Mouse (Mus musculus) CH12.LX (cell line): ENCODE measurements around the gene Zfp708. TPM values are rescaled to one million over a fixed set of nuclear protein-coding genes. Genes with fewer than 3 reads are reported as not detected.
"Not testable (repeated sequence)": the region's sequence is repeated elsewhere in the genome, so short reads cannot be mapped to it uniquely, and the experiment has no call there.

Experiments used
- DNase-seq: peaks from one replicate; pipeline ENCODE4 v3.0.0-alpha.2; 2013; ENCODE audit errors: extremely low read depth
- H3K27ac ChIP-seq: 2 replicates; pipeline ENCODE4 v1.5.1; 2012; ENCODE audit warnings: low read depth, mild to moderate bottlenecking, control low read depth, moderate library complexity; ENCODE audit not compliant: insufficient read depth
- H3K27me3 ChIP-seq: replicated peaks from 2 replicates; pipeline ENCODE3; 2012; ENCODE audit warnings: inconsistent platforms
- H3K36me3 ChIP-seq, 2 experiments: replicated peaks in 1 of 2; 2 replicates each; pipeline versions ENCODE3 to v1.6.1; 2012; ENCODE audit warnings: inconsistent platforms in 1 of 2, low read length in 1 of 2, mild to moderate bottlenecking in 1 of 2, mixed read lengths in 1 of 2, moderate library complexity in 1 of 2; ENCODE audit not compliant: control insufficient read depth in 1 of 2, insufficient read depth in 1 of 2
- H3K4me1 ChIP-seq, 2 experiments: 2 replicates each; pipeline ENCODE4 v1.6.1; 2012; ENCODE audit warnings: inconsistent platforms in 1 of 2, moderate library complexity in 1 of 2; ENCODE audit not compliant: insufficient read depth in 2 of 2, control insufficient read depth in 1 of 2
- H3K4me2 ChIP-seq: 2 replicates; pipeline ENCODE4 v1.6.1; 2012; ENCODE audit warnings: low read depth, mild to moderate bottlenecking, control low read depth; ENCODE audit not compliant: poor library complexity, insufficient read depth, severe bottlenecking
- H3K4me3 ChIP-seq, 3 experiments: fragments of 150-350 bp in 1 of 3; sonication (generic) in 1 of 3; replicated peaks in 1 of 3; 2 replicates each; pipeline versions ENCODE3 to v1.5.1; 2011 to 2012; ENCODE audit warnings: low read depth in 2 of 3, low read length in 2 of 3, mild to moderate bottlenecking in 2 of 3, moderate library complexity in 2 of 3, control low read depth in 1 of 3, improper control_type of control experiment in 1 of 3, inconsistent platforms in 1 of 3, mixed read lengths in 1 of 3; ENCODE audit not compliant: poor library complexity in 1 of 3
- H3K79me2 ChIP-seq: replicated peaks from 2 replicates; pipeline ENCODE4 v1.6.1; 2012; ENCODE audit warnings: mild to moderate bottlenecking, moderate library complexity; ENCODE audit not compliant: control insufficient read depth, poor library complexity, insufficient read depth, severe bottlenecking; ENCODE audit errors: extremely low read depth
- H3K9ac ChIP-seq: 2 replicates; pipeline ENCODE4 v1.6.1; 2012; ENCODE audit warnings: low read depth, mild to moderate bottlenecking, control low read depth, moderate library complexity; ENCODE audit not compliant: insufficient read depth
- H3K9me3 ChIP-seq: replicated peaks from 2 replicates; pipeline ENCODE3; 2012; ENCODE audit warnings: low read length, inconsistent platforms, mixed read lengths
- BHLHE40 ChIP-seq: IDR thresholded peaks from 2 replicates; pipeline ENCODE4 v1.6.1; 2011; ENCODE audit warnings: mild to moderate bottlenecking, low read depth, low read length, improper control_type of control experiment
- CHD1 ChIP-seq: IDR thresholded peaks from 2 replicates; pipeline ENCODE4 v1.6.1; 2012; ENCODE audit warnings: low read depth, low read length, improper control_type of control experiment, inconsistent platforms
- CTCF ChIP-seq, 2 experiments: IDR thresholded peaks in 1 of 2; conservative IDR thresholded peaks in 1 of 2; 2 replicates each; pipeline ENCODE4 v1.5.1; 2011 to 2012; ENCODE audit warnings: low read depth in 2 of 2, low read length in 2 of 2, improper control_type of control experiment in 1 of 2, inconsistent platforms in 1 of 2, mild to moderate bottlenecking in 1 of 2, moderate library complexity in 1 of 2
- ELF1 ChIP-seq: IDR thresholded peaks from 2 replicates; pipeline ENCODE4 v1.6.1; 2014; ENCODE audit warnings: low read depth, mild to moderate bottlenecking, inconsistent platforms, low read length, improper control_type of control experiment
- ETS1 ChIP-seq: conservative IDR thresholded peaks from 2 replicates; pipeline ENCODE4 v1.6.1; 2012; ENCODE audit warnings: low read depth, mild to moderate bottlenecking, inconsistent platforms, low read length, improper control_type of control experiment, moderate library complexity
- GABPA ChIP-seq: IDR thresholded peaks from 2 replicates; pipeline ENCODE4 v1.6.1; 2012; ENCODE audit warnings: low read depth, low read length, improper control_type of control experiment, inconsistent platforms; ENCODE audit not compliant: insufficient replicate concordance
- HCFC1 ChIP-seq: IDR thresholded peaks from 2 replicates; pipeline ENCODE4 v1.6.1; 2012; ENCODE audit warnings: low read depth, mild to moderate bottlenecking, inconsistent platforms, low read length, improper control_type of control experiment
- JUND ChIP-seq: conservative IDR thresholded peaks from 2 replicates; pipeline ENCODE4 v1.6.1; 2011; ENCODE audit warnings: low read depth, low read length, improper control_type of control experiment
- KAT2A ChIP-seq: IDR thresholded peaks from 2 replicates; pipeline ENCODE4 v1.6.1; 2012; ENCODE audit warnings: low read length, improper control_type of control experiment, inconsistent platforms; ENCODE audit not compliant: insufficient replicate concordance
- MAFK ChIP-seq: IDR thresholded peaks from 2 replicates; pipeline ENCODE4 v1.6.1; 2011; ENCODE audit warnings: low read length, improper control_type of control experiment; ENCODE audit not compliant: insufficient replicate concordance
- MAX ChIP-seq: IDR thresholded peaks from 2 replicates; pipeline ENCODE4 v1.6.1; 2011; ENCODE audit warnings: low read length, improper control_type of control experiment
- MAZ ChIP-seq: IDR thresholded peaks from 2 replicates; pipeline ENCODE4 v1.6.1; 2012; ENCODE audit warnings: low read depth, mild to moderate bottlenecking, inconsistent platforms, low read length, improper control_type of control experiment, moderate library complexity
- MEF2A ChIP-seq: IDR thresholded peaks from 2 replicates; pipeline ENCODE4 v1.6.1; 2014; ENCODE audit warnings: low read depth, mild to moderate bottlenecking, inconsistent platforms, low read length, improper control_type of control experiment, borderline replicate concordance
- MXI1 ChIP-seq: IDR thresholded peaks from 2 replicates; pipeline ENCODE4 v1.6.1; 2011; ENCODE audit warnings: mild to moderate bottlenecking, low read depth, low read length, improper control_type of control experiment
- MYC ChIP-seq: IDR thresholded peaks from 2 replicates; pipeline ENCODE4 v1.6.1; 2011; ENCODE audit warnings: low read depth, mild to moderate bottlenecking, improper control_type of control experiment, low read length
- NELFE ChIP-seq: IDR thresholded peaks from 2 replicates; pipeline ENCODE4 v1.6.1; 2011; ENCODE audit warnings: low read depth, low read length, improper control_type of control experiment
- NRF1 ChIP-seq: IDR thresholded peaks from 2 replicates; pipeline ENCODE4 v1.6.1; 2014; ENCODE audit warnings: low read depth, mild to moderate bottlenecking, inconsistent platforms, low read length, improper control_type of control experiment, moderate library complexity
- POLR2A ChIP-seq: IDR thresholded peaks from 2 replicates; pipeline ENCODE4 v1.6.1; 2011; ENCODE audit warnings: low read depth, mild to moderate bottlenecking, improper control_type of control experiment, low read length
- POLR2AphosphoS2 ChIP-seq: IDR thresholded peaks from 2 replicates; pipeline ENCODE4 v1.6.1; 2011; ENCODE audit warnings: low read depth, low read length, improper control_type of control experiment
- RAD21 ChIP-seq: IDR thresholded peaks from 2 replicates; pipeline ENCODE4 v1.6.1; 2011; ENCODE audit warnings: low read depth, mild to moderate bottlenecking, low read length, improper control_type of control experiment, moderate library complexity
- RCOR1 ChIP-seq: conservative IDR thresholded peaks from 2 replicates; pipeline ENCODE4 v1.6.1; 2012; ENCODE audit warnings: low read depth, mild to moderate bottlenecking, inconsistent platforms, low read length, improper control_type of control experiment
- SIN3A ChIP-seq: IDR thresholded peaks from 2 replicates; pipeline ENCODE4 v1.6.1; 2012; ENCODE audit warnings: low read length, improper control_type of control experiment, inconsistent platforms
- SMC3 ChIP-seq: IDR thresholded peaks from 2 replicates; pipeline ENCODE4 v1.6.1; 2011; ENCODE audit warnings: low read depth, low read length, improper control_type of control experiment
- TBP ChIP-seq: conservative IDR thresholded peaks from 2 replicates; pipeline ENCODE4 v1.6.1; 2011; ENCODE audit warnings: low read depth, low read length, improper control_type of control experiment
- TCF12 ChIP-seq: IDR thresholded peaks from 2 replicates; pipeline ENCODE4 v1.6.1; 2014; ENCODE audit warnings: low read depth, mild to moderate bottlenecking, inconsistent platforms, low read length, improper control_type of control experiment
- ZC3H11A ChIP-seq: IDR thresholded peaks from 2 replicates; pipeline ENCODE4 v1.6.1; 2012; ENCODE audit warnings: low read depth, mild to moderate bottlenecking, inconsistent platforms, low read length, improper control_type of control experiment
- ZMIZ1 ChIP-seq: IDR thresholded peaks from 2 replicates; pipeline ENCODE4 v1.6.1; 2012; ENCODE audit warnings: low read depth, mild to moderate bottlenecking, inconsistent platforms, low read length, improper control_type of control experiment
- dilution Hi-C: fragments of 300-500 bp; cut with MboI; formaldehyde crosslinking; loops from 2 replicates; pipeline ENCODE4 v1.14.3; 2020; ENCODE audit warnings: low sequenced_read_pairs; ENCODE audit not compliant: extremely low pct_unique_long_range_greater_than_20kb, extremely low pct_ligation_motif_present
- in situ Hi-C: fragments of 300-500 bp; cut with MboI; formaldehyde crosslinking; loops from 3 replicates; pipeline ENCODE4 v1.14.3; 2019; ENCODE audit warnings: low sequenced_read_pairs, low pct_ligation_motif_present, low pct_unique_long_range_greater_than_20kb, mixed read lengths
- polyA plus RNA-seq: library from polyadenylated mRNA; unstranded; fragments of >175 nt; gene quantifications from 2 replicates; pipeline ENCODE4 v1.2.1, GENCODE M21; 2012; ENCODE audit warnings: low read depth; ENCODE audit not compliant: insufficient read length
- total RNA-seq, 2 experiments: library from RNA; depleted of rRNA; stranded (reverse); fragments of 300-350 nt in 1 of 2; fragments of >200 nt in 1 of 2; gene quantifications; 2 replicates each; pipeline ENCODE4 v1.2.3; 2012 to 2014

The Zfp708 gene
- 0.81 and 1.1 TPM in 2 replicates for total RNA-seq (2012; rRNA removed)
- 3.4 and 4.2 TPM in 2 replicates for total RNA-seq (2014; rRNA removed)
- 1.1 and 1.2 TPM in 2 replicates for polyA plus RNA-seq

DNA sequence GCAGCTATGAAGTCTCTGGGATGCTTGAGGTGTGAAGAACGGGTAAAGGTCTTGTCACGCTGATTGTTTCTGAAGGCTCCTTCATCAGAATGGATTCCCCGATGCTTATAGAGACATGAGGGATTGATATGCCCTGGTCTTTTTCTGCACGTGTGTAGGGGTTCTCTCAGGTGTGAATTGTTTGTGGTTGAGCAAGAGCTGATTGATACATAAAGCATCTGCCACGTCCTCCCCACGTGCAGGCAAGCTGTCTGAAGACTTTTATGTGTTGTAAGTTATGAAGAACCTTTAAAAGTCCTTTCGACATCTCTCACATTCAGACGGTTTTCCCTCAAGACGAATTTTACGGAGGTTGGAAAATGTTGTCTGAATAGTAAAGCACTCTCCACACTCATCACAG lies at the start of gene Zfp708:
Gene Zfp708, minus strand, starts transcription at position 101 of the 400 bp plus-strand sequence.
- Histone ChIP-seq H3K9ac (no peak within 1 kb of the TSS), H3K4me3 (no peak within 1 kb of the TSS), H3K4me2 (no peak within 1 kb of the TSS), H3K79me2 (no peaks in the 10 kb centered on the region), H3K9me3 (no peaks in the 10 kb centered on the region), H3K4me1 (no peaks in the 10 kb centered on the region), H3K36me3 (peaks cover 15 to 50% of the 10 kb centered on the region in 2 experiments), H3K27ac (no peak within 1 kb of the TSS), H3K27me3 (no peaks in the 10 kb centered on the region)
- dilution Hi-C loops (no loop called here), in situ Hi-C loops (no loop called here)
- no peak for DNase-seq
- TF ChIP-seq SIN3A (no peak), RAD21 (no peak), BHLHE40 (no peak), SMC3 (no peak), MYC (no peak), ELF1 (no peak), MEF2A (no peak), CHD1 (no peak), POLR2AphosphoS2 (no peak), MAZ (no peak), NRF1 (no peak), MAFK (no peak)

DNA sequence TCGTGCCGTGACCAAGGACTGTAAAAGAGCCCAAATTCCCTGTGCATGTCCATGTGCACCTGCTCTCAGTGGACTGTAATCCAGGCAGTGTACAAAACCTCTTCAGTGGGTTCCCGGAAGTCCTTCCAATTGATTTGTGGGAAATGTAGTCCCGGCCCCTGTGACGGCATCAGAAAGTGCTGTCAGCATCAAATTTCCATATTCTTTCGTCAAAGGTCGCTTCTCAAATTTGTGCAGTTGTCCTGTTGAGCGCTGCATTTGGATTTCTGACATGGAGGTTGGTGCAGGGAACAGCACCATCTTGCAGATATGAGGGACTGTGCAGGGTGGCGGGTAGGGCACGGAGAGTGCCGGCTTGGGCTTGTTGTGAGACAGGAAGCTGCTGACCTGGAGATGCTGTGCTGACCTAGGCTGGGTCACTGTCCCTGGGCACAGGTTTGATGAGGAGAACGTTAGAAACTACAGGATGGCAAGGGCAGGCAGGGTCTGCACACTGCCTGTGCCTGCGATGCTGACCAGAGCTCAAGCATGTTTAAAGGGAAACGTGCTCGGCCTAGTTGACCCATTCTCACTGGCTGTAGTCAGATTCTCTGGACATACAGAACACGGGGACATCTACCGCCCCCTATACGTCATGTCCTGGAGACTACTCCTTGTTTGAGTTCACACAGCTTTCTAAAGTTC lies 30.4 kb upstream of the Zfp708 start:
- Histone ChIP-seq H3K4me3 (peak overlapping the region; percentile 82 to 85 (median 84)), H3K9me3 (no peaks in the 10 kb centered on the region), H3K36me3 (no peaks in the 10 kb centered on the region), H3K27me3 (no peaks in the 10 kb centered on the region), H3K9ac (peak overlapping the region; percentile 19), H3K4me1 (peaks cover 0 to 11% of the 10 kb centered on the region in 2 experiments; a peak in 1 of 4 replicates), H3K4me2 (peak overlapping the region; percentile 1; the same call in 1 of the 2 replicates), H3K27ac (peak overlapping the region; percentile 22), H3K79me2 (no peaks in the 10 kb centered on the region)
- TF ChIP-seq MEF2A = peak; percentile 39; the same call in 1 of the 2 replicates
- no peak for TF ChIP-seq JUND
- TF ChIP-seq POLR2A = peak; percentile 62
- TF ChIP-seq MAFK = no peak
- TF ChIP-seq KAT2A = peak; percentile 90; the same call in 1 of the 2 replicates
- TF ChIP-seq MYC = peak; percentile 59
- peak; percentile 52 for TF ChIP-seq TCF12
- peak; percentile 91 for TF ChIP-seq ELF1
- TF ChIP-seq MXI1 = no peak
- no peak for TF ChIP-seq TBP
- no peak for TF ChIP-seq ZMIZ1
- peak; percentile 97 for TF ChIP-seq HCFC1
- TF ChIP-seq RCOR1 = no peak
- no peak for TF ChIP-seq ETS1
- TF ChIP-seq NELFE = no peak; the same call in 1 of the 2 replicates
- TF ChIP-seq MAX = no peak
- no peak for TF ChIP-seq NRF1
- peak in 1 of 2 experiments; percentile 42; a peak in 2 of 4 replicates for TF ChIP-seq CTCF (conservative IDR thresholded peaks at IDR 0.05 in 1 of 2, IDR thresholded peaks at IDR 0.05 in 1 of 2; ENCODE audit: low read depth in 2 of 2, low read length in 2 of 2)
- TF ChIP-seq GABPA = peak; percentile 45; the same call in 1 of the 2 replicates
- no peak for TF ChIP-seq ZC3H11A
- in situ Hi-C loops (no loop called here), dilution Hi-C loops (no loop called here)
- peak; percentile 92 for DNase-seq

DNA sequence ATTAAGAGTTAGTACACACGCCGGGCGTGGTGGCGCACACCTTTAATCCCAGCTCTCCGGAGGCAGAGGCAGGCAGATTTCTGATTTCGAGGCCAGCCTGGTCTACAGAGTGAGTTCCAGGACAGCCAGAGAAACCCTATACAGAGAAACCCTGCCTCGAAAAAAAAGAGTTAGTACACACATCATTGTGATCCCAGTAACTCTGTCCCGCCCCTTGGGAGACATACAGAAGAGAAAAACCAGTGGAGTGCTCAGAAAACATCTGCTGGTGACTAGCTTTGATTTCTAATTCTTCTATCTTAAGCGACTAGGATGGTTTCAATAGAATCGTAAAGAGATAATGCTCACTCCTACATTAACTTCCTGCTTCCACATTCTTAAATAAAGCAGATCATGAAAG lies 29.7 kb upstream of the Zfp708 start:
- Histone ChIP-seq H3K4me3 (peak overlapping the region in 1 of 3 experiments; percentile 84), H3K4me1 (peaks cover 0 to 11% of the 10 kb centered on the region in 2 experiments; a peak in 1 of 4 replicates)
- in situ Hi-C loops = not testable (repeated sequence)

More for the DNA sequence above, 29.7 kb upstream of the Zfp708 start:
- dilution Hi-C loops, H3K79me2 ChIP-seq, H3K27me3 ChIP-seq, H3K27ac ChIP-seq, H3K36me3 ChIP-seq, H3K9ac ChIP-seq, DNase-seq, H3K9me3 ChIP-seq: not testable (repeated sequence)
- H3K4me2 ChIP-seq = peak overlapping the region; percentile 29; the same call in 1 of the 2 replicates
